Mouse (Mus musculus) adrenal gland, postnatal 36 days (tissue): Measurements from ENCODE around the gene Myo3a. TPM values are rescaled to one million over a fixed set of nuclear protein-coding genes. Genes with fewer than 3 reads are reported as not detected.

Experiments
- DNase-seq, 2 experiments: peaks; one replicate each; pipeline ENCODE4 v3.0.0; 2021; ENCODE audit warnings: mixed read lengths in 1 of 2
- microRNA-seq: library from miRNA; unstranded; fragments of <30 nt; microRNA quantifications from one replicate; pipeline ENCODE4 v1.2.0, GENCODE M21; 2021
- total RNA-seq, 2 experiments: library from RNA; stranded (reverse); gene quantifications; 2 replicates each; pipeline ENCODE4 v1.2.3; 2021

Myo3a gene
- total RNA-seq, 2 experiments from 2014 or later, result not detected

GRCm38 (mm10) chr2:22620534-22620933, 393.2 kb downstream of the Myo3a start:
- no peak for DNase-seq

GRCm38 (mm10) chr2:22620978-22621827, 393.9 kb downstream of the Myo3a start:
- DNase-seq, result no peak

- DNase-seq, result peak; percentile 37 to 49
Observed at GRCm38 (mm10) chr2:22621828-22622731, 394.8 kb downstream of the Myo3a start, which contains the start of gene Gad2. Gad2 (plus strand) TSS chr2:22622205.

- DNase-seq, result no peak
Observed at GRCm38 (mm10) chr2:22623111-22624070, 396.1 kb downstream of the Myo3a start.

- no peak for DNase-seq
Observed at GRCm38 (mm10) chr2:22624188-22624975, 397.1 kb downstream of the Myo3a start.

- no peak for DNase-seq
Observed at GRCm38 (mm10) chr2:22625096-22625960, 398.0 kb downstream of the Myo3a start.

- no peak for DNase-seq
Observed at GRCm38 (mm10) chr2:22627147-22627666, 399.9 kb downstream of the Myo3a start.

- no peak for DNase-seq
Observed at GRCm38 (mm10) chr2:22627819-22628432, 400.6 kb downstream of the Myo3a start.

- DNase-seq, result peak; percentile 33 to 53
Observed at GRCm38 (mm10) chr2:22634766-22635165, 407.5 kb downstream of the Myo3a start.

GRCm38 (mm10) chr2:22646134-22646533, 418.8 kb downstream of the Myo3a start:
- no peak for DNase-seq

- no peak for DNase-seq
Observed at GRCm38 (mm10) chr2:22648394-22648793, 421.1 kb downstream of the Myo3a start.

- no peak for DNase-seq
Observed at GRCm38 (mm10) chr2:22651826-22652225, 424.5 kb downstream of the Myo3a start.

- DNase-seq, result no peak
Observed at GRCm38 (mm10) chr2:22663731-22664130, 436.4 kb downstream of the Myo3a start.

Small RNA genes lying within 50 kb of the gene (microRNA-seq; reads per million reads assigned to microRNA genes)
- gene Gm23636, result not detected
- gene Mir3967, result not detected
